Mouse (Mus musculus) 3T3-L1 (cell line): ENCODE data around the gene Oat.

Experiments used
- DNase-seq: peaks from one replicate; pipeline ENCODE4 v3.0.0-alpha.2; 2015; ENCODE audit warnings: low read depth, low spot score

Gene Oat

GRCm38 (mm10) chr7:132576116-132576650 is at the start of gene Oat:
Oat (minus strand) TSS chr7:132576398.
- peak; percentile 96 for DNase-seq

GRCm38 (mm10) chr7:132624161-132624560 is 48.0 kb upstream of the Oat start:
- no peak for DNase-seq

DNA sequence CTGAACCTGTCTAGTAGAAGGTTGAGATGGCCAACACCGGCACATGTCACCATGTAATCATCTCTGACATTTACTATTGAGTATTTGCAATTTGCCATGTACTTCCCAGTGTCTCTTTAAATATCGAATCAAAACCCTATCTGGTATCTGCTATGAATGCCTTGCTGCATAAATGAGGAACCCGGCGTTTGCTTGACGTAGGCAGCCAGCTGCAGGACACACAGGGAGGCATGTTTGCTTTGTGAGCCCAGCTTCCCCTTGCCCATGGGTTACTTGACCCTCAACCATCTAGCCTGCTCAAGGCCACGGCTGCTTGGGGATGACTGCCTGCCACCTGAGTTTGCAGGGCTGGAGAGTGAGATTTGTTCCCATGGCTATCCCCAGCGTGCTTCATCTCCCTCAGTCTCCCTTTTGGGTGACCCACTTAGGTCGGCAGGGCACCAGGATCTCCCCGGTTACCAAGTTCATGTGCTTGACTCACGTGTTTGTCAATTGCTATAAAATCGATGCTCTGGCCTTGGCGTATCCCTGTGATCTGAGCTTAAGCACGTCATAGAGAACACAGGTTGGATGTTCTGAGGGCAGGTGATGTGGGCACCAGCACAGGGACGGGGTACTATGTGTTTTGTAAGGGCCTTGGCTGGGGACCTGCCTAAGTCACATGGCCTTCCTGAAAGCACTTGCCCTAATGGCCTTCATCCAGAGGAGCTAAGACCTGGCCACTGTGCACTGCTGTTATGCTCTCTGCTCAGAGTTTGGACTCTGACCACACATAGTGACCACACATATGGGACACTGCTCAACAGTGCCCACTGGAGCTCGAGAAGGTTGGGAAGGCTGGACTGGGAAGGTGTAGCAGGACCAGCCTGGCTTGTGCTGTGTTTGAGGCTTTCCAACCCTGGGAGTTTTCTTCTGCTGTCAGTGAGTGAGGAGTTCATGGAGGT is 44.0 kb upstream of the Oat start:
- no peak for DNase-seq

- DNase-seq: no peak
These were observed 43.4 kb upstream of the Oat start for GRCm38 (mm10) chr7:132619549-132619948.

DNA sequence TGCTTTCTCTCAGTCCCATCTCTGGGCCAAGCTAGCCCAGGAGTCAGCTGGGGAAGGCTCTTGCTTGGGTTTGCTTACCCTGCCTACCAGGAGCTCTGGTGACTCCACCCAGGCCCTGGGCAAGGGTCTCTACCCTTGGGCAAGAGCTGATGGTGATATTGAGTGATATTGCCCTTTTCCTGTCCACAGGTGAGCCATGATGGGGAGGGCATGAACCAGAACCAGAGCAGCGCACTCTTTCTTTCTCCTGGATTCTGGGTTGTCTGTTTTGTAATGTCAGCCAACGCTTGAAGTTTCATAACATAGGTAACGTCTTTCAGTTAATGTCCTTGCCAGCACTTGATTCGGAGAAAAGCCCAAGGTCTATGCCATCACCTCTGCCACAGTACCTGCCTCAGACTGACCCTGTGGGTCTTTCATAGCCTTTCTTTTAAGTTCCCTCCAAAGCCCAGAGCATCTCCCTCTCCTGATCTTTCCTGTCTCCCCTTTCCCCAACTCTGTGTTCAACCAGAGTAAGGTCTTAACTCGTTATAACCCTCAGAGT is 40.9 kb upstream of the Oat start:
- no peak for DNase-seq

- DNase-seq: no peak
These were observed 40.2 kb upstream of the Oat start for GRCm38 (mm10) chr7:132616391-132616790.

DNA sequence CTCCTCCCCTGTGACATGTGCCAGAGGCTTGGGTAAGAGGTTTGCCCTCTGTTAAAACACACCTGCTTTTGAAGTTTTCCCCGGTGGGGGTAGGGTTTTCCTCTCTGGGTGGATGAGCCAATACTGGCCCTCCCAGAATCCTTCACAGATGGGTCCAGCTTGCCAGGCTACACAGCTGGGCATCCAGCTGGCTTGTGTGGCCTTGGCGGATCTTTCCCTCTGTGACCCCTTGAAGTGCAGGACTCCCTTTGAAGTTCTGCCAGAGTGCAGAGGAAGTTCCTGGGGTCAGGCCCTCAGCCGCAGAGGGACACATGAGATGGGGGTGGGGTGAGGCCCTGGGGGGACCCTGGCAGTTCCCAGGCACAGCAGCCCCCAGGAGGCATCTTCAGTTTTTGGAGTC is 39.1 kb upstream of the Oat start:
- no peak for DNase-seq

DNA sequence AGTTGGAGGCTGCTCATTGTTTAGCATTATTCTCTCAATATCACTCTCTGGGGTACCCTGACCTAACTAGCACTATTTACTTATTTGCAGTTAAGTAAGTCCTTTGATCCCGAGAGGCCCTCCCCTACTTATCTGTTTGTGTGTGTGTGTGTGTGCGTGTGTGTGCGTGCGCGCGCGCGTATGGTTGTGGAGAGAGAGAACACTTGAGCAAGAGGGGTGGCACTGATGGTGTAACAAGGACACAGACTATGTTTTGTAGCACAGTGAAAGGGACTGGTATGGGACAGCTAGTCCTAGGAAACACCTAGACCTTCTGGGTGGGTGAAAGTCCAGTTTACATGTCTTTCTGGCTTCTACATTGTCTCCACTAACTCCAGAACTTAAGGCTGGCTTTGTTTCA is 35.3 kb upstream of the Oat start:
- DNase-seq: no peak

DNA sequence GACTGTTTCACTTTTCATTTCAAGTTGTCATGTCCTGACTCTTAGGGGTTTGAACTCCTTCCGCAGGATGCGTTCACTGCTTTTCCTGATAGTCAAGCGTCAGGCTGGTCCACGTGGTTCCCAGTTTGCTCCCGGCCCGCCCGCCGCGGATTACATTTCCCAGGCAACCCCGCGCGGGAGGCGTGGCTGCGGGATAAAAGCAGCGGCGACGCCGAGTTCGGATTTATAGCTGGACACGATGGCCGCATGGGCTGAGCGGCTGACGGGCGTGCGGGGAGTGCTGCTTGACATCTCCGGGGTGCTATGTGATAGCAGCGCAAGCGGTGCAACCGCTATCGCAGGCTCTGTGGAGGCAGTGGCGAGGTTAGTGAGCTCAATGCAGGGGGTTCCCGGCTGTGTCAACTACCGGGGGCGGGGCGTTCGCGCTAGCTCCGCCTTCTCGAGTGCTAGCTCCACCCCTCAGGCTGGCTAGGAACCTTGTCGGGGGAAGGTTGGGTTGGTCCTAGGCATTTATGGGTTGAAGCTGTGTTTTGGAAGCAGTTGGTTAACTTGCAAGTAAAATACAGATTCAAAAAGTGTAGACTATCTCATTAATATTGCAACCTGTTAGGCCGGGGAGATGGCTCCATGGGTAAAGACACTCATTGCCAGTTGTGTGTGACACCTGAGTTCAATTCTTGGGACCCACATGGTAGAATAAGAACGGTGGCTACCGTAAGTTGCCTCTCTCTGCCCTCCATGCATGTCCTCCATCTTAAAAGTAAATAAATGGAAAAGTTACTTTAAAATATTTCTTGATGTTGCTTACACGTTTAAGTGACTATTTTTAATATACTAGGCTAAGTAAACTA is 34.5 kb upstream of the Oat start, which contains the start of gene Lhpp:
Lhpp (plus strand) TSS at position 171 of the 851 bp plus-strand sequence.
- no peak for DNase-seq

DNA sequence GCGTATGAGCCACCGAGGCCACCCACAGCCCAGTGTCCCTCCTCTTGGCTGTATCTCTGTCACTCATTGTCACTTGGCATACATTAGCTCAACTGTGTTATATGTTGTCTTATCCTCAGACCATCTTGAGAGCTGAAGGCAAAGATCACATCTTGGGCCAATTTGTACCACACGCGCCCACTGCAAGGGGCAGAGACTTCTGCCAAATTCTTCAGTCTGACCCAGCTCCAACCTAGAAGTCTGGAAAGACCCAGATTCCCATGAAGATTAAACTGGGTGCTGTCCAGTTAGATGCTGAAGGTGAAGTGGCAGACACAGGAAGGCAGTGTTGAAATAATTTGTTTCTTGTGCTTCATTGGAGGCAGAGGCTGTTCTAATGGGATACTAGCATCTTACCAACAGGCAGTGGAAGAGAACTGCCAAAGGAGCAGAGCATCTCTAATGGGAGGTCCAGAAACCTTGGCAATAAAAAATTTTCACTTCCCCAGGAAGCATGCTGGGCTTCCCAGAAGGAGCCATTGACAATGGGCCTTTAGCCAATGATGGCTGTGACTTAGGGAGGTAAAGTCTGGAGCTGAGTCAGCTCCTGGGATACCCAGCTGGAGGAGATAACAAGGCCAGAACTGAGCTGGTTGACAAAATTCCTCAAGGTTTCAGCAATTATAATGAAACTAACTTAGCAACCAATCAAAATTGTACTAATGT is 32.3 kb upstream of the Oat start:
- no peak for DNase-seq

DNA sequence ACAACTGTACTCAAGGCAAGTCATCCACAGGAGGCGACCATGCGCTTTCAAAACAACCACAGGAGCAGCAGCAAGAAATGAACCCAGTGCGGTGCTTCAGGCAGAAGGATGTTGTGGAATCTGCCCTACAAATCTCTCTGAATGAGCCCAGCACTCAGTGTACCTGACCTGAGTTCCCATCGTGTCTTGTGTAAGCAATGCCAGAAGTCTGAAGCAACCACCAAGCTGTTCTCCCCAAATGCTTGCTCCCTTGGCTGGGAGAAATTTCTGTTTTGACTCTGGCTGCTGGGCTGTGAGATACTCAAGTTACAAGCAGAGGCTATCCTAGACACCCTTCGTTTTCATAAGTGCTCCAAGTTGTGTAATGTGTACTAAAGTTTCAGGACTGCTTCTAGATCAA is 29.5 kb upstream of the Oat start:
- no peak for DNase-seq

DNA sequence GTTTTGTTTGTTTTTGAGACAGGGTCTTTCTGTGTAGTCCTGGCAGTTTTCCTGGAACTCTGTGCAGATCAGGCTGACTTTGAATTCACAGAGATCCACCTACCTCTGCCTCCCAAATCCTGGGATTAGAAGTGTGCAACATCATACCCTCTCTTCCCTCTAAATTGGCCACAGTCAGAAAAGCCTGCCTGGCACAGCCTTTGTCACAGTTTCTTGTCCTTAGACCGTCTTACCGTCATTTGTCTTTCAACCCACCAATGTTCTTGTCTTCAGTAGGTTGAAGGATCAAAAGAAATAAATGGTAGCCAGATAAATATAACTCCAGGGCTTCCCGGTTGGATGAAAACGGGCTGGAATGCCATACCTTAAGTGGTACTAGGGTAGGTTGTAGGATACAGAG is 28.5 kb upstream of the Oat start:
- no peak for DNase-seq

DNA sequence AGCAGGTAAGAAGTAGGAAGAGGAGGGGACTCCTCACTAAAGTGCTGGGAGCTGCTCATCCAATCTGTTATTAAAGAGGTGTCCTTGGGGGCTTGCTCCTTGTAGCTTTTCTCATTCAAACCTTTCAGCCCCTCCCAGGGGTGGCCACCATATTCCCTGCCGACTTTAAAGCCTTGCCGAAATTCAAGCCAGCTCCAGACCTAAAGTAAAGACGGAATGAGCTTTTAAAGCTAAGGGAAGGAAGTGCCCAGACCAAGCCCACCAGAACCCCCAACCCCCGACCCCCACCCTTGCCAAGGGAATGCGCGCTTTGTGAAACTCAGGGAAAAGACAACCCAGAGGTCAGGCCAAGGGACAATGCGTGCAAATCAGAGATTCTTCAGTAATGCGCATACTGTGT is 24.7 kb upstream of the Oat start:
- no peak for DNase-seq

- no peak for DNase-seq
These were observed 23.8 kb upstream of the Oat start for GRCm38 (mm10) chr7:132600026-132600425.

- no peak for DNase-seq
These were observed 23.1 kb upstream of the Oat start, which contains the start of gene Nkx1-2 for GRCm38 (mm10) chr7:132599071-132599975. Nkx1-2 (minus strand) TSS chr7:132599637.

GRCm38 (mm10) chr7:132597251-132598041 is 21.2 kb upstream of the Oat start:
- DNase-seq: no peak

GRCm38 (mm10) chr7:132596557-132597250 is 20.5 kb upstream of the Oat start:
- DNase-seq: no peak

DNA sequence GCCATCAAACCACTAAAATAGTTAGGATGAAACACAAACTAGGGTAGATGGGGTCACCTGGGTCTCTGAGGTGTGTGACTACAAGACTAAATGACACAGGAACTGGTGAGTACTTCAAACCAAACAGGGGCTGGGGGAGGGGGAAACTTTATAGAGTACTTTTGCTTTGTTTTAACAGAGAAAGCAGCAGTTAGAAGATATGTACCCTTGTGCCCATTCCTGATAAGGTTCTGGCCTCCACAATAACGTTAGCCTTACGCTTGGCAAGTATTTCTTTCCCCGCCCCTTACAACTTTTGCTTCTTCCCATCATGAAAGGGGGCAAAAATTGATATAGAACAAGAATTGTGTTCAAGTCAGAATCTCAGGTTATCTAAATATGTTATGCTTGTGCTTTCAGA is 19.6 kb upstream of the Oat start:
- no peak for DNase-seq

DNA sequence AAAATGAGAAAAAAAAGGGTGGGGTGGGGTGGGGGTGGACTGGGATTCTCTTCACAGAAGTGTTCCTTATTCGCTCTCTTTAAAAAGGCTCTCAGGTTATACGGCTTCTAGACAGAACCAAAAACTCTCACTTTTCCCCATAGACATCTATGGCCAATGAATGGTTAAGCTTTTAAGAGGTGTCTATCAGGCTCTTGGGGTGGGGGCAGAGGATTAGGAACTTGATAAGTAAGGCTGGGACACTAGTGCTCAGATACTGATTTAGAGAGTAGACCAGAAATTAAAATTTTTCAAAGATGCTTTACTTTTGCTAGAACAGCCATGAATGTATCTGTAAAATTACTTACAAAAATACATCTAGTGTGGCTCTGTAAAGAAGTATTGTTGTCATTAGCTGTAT is 18.1 kb upstream of the Oat start:
- DNase-seq: no peak
